In genomic region chr11:102627171-102627931, GRCm38 (mm10) we compare ENCODE assay signal across 24 mouse cellular contexts. TPM values are rescaled to one million over a fixed set of nuclear protein-coding genes. Genes with fewer than 3 reads are reported as not detected.
"Had no signal": no experiment of that assay in that cellular context is flagged by ENCODE, and none has a peak within 500 bp of the region (broad histone marks: within the 10 kb centered on the region; RNA-seq: fewer than 3 reads in every experiment).

No protein-coding gene starts in this region.

- H3K9ac ChIP-seq: limb, embryonic 13.5 days; liver, embryonic 13.5 days; midbrain, embryonic 12.5 days; midbrain, embryonic 15.5 days had no signal

- H3K36me3 ChIP-seq: limb, embryonic 13.5 days; liver, embryonic 13.5 days; midbrain, embryonic 12.5 days; midbrain, embryonic 15.5 days had no signal

- H3K27ac ChIP-seq: liver, embryonic 13.5 days; midbrain, embryonic 12.5 days; midbrain, embryonic 15.5 days had no signal

- H3K4me3 ChIP-seq: limb, embryonic 13.5 days; liver, embryonic 13.5 days; midbrain, embryonic 12.5 days; midbrain, embryonic 15.5 days had no signal

- H3K4me2 ChIP-seq: limb, embryonic 13.5 days; liver, embryonic 13.5 days; midbrain, embryonic 12.5 days; midbrain, embryonic 15.5 days had no signal

- DNase-seq: kidney, adult 18-20 months; kidney, adult 9 months; kidney, postnatal 14 days; kidney, postnatal 4 days; liver, embryonic 13.5 days; lung, adult 2 months; lung, postnatal 14 days; lung, postnatal 4 days; right cerebral cortex, adult 18-20 months; right cerebral cortex, postnatal 14 days; spleen, adult 18-20 months; thymus, adult 18-20 months; thymus, postnatal 36 days had no signal

- H3K9me3 ChIP-seq: limb, embryonic 13.5 days; liver, embryonic 13.5 days; midbrain, embryonic 12.5 days; midbrain, embryonic 15.5 days had no signal

- H3K27me3 ChIP-seq: limb, embryonic 13.5 days; midbrain, embryonic 15.5 days had no signal

- ATAC-seq: midbrain, embryonic 15.5 days had no signal

RNA-seq across cellular contexts. Expression of gene Fzd2, which starts 23.2 kb away (rescaled TPM):
- total RNA-seq: megakaryocyte progenitor cell, adult 5-6 weeks; megakaryocyte-erythroid progenitor cell, adult 5-6 weeks; monocyte, adult 5-6 weeks had no signal

RNA-seq across cellular contexts. Expression of gene Meioc, which starts 36.2 kb away (rescaled TPM):
- total RNA-seq: layer of hippocampus, adult 18-20 months; layer of hippocampus, postnatal 14 days; left cerebral cortex, adult 18-20 months; left cerebral cortex, postnatal 25 days; liver, adult 2 months; megakaryocyte progenitor cell, adult 5-6 weeks; megakaryocyte-erythroid progenitor cell, adult 5-6 weeks; monocyte, adult 5-6 weeks had no signal
- polyA plus RNA-seq: liver, adult 2 months; lung, adult 2 months; midbrain, embryonic 15.5 days had no signal

RNA-seq across cellular contexts. Expression of gene Gm11627, which starts 48.1 kb away (rescaled TPM):
- total RNA-seq: liver, adult 2 months; megakaryocyte progenitor cell, adult 5-6 weeks; megakaryocyte-erythroid progenitor cell, adult 5-6 weeks; monocyte, adult 5-6 weeks had no signal
- polyA plus RNA-seq: liver, adult 2 months had no signal
